Mouse (Mus musculus): ENCODE measurements around the gene Cox8c.

DNA sequence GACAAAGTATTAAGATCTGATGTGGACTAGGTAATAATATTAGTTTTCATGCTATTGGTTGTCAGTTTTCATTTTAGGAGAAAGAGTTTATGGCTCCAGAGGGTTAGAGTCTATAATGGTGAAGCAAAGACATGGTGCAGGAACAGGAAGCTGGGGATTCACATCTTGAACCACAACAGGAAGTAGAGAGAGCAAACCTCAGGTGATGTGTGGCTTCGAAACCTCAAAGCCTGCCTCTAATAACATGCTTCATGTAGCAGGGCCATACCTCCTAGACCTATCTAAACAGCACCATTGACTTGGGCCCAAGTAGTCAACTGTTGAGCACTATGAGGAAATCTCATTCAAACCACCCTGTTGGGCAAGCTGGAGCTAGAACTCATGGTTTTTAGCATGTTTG is 46.5 kb downstream of the Cox8c start:
- no peak for TF ChIP-seq CTCF (IDR thresholded peaks at IDR 0.05; ENCODE audit: borderline replicate concordance, control insufficient read depth, extremely low read depth, insufficient read depth, low read length, poor library complexity)
- no peak for TF ChIP-seq POLR2A (IDR thresholded peaks at IDR 0.05; ENCODE audit: control insufficient read depth, extremely low read depth, insufficient read depth, low read length, poor library complexity)

Data from thymus, adult 2 months (tissue).